Mouse (Mus musculus) heart, embryonic 15.5 days (tissue): Measurements from ENCODE around the gene Aptx. TPM values are rescaled to one million over a fixed set of nuclear protein-coding genes. Genes with fewer than 3 reads are reported as not detected.

ENCODE experiments used
- ATAC-seq: fragments of 200-750 bp; cut with Nextera tagmentation; replicated peaks from 2 replicates; pipeline ENCODE4 v1.8.0; 2017; ENCODE audit warnings: low read depth, moderate TSS enrichment; ENCODE audit not compliant: insufficient number of reproducible peaks, insufficient read depth, low FRiP score
- H3K27ac ChIP-seq: fragments of 300-500 bp; sonication (generic); 2 replicates; pipeline ENCODE4 v1.5.1; 2015; ENCODE audit warnings: mild to moderate bottlenecking, inconsistent platforms
- H3K27me3 ChIP-seq: fragments of 300-500 bp; sonication (generic); 2 replicates; pipeline ENCODE4 v1.6.1; 2015; ENCODE audit warnings: inconsistent platforms
- H3K36me3 ChIP-seq: fragments of 300-500 bp; sonication (generic); 2 replicates; pipeline ENCODE4 v1.6.1; 2015; ENCODE audit warnings: mild to moderate bottlenecking, inconsistent platforms
- H3K4me1 ChIP-seq: fragments of 300-500 bp; sonication (generic); replicated peaks from 2 replicates; pipeline ENCODE4 v1.6.1; 2015; ENCODE audit warnings: inconsistent platforms
- H3K4me2 ChIP-seq: fragments of 300-500 bp; sonication (generic); 2 replicates; pipeline ENCODE4 v1.6.1; 2015; ENCODE audit warnings: inconsistent platforms, mild to moderate bottlenecking, moderate library complexity
- H3K4me3 ChIP-seq: fragments of 300-500 bp; sonication (generic); 2 replicates; pipeline ENCODE4 v1.5.1; 2015; ENCODE audit warnings: mild to moderate bottlenecking, inconsistent platforms
- H3K9ac ChIP-seq: fragments of 300-500 bp; sonication (generic); 2 replicates; pipeline ENCODE4 v1.6.1; 2015; ENCODE audit warnings: mild to moderate bottlenecking, inconsistent platforms
- H3K9me3 ChIP-seq: fragments of 300-500 bp; sonication (generic); replicated peaks from 2 replicates; pipeline ENCODE4 v1.6.1; 2016; ENCODE audit warnings: inconsistent platforms
- WGBS: fragments of 180-500 bp; shearing (Covaris S2); methylation state at CpG from one replicate; pipeline ENCODE4 v1.1.7; 2015; ENCODE audit warnings: mixed read lengths; 5-methylcytosine and 5-hydroxymethylcytosine counted together
- polyA plus RNA-seq: library from polyadenylated mRNA; unstranded; fragments of >200 nt; fragmentation: Nextera tagmentation; extraction: Ambion mirVana; gene quantifications from 2 replicates; pipeline ENCODE4 v1.2.1, GENCODE M21; 2015

The Aptx gene
- 21.9 and 27.0 TPM in 2 replicates for polyA plus RNA-seq

DNA sequence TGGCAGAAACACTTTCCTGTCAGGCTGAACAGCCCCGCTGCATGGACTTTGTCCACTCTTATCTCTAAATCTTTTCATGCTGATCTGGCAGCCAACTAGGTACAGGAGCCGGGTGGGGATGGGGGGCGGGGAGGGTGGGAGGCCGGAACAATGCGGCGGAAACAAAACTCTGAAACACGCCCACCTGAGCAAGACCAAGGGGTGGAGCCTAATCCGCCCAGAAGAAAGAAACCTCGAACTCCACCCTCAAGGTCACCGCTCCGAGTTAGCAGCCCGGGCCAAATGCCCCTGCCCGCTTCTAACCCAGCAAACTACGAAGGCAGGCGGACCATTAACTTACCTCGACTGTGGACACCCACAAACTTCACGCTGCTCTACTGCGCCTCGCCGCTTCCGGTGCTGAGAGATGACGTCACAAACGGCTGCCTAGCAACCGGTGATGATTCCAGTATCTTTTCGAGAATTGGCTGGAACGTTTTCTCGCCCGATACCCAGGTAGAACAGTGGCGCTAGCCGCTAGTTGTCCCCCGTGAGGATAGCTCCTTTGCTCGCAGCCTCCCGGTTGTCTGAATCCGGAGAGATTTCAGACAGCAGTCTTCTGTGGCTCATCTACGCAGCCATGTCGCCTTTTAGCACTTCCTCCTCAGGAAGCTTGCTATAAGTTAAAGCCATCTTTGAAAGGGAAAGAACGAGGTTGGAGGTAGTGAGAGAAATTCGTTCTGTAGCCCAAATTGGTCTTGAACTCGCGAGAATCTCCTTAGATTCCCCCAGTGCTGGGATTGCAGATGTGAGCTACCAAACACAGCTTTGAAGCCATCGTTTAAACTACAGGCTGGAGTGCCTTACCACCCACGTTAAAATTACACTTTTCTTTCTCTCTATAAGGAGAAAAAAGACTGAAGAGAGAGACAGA is at the start of gene Aptx:
Gene Aptx (minus strand): TSS at position 398 of the 913 bp plus-strand sequence.
- Histone ChIP-seq H3K27ac (peak within 1 kb of the TSS; percentile 96), H3K9me3 (no peaks in the 10 kb centered on the region), H3K4me2 (peak within 1 kb of the TSS; percentile 66), H3K4me3 (peak within 1 kb of the TSS; percentile 63), H3K9ac (peak within 1 kb of the TSS; percentile 58), H3K36me3 (no peaks in the 10 kb centered on the region), H3K27me3 (no peaks in the 10 kb centered on the region), H3K4me1 (peaks cover 17% of the 10 kb centered on the region)
- WGBS = under 1% methylated on average over 42 of the region's 42 CpGs
- ATAC-seq = peak; percentile 90

DNA sequence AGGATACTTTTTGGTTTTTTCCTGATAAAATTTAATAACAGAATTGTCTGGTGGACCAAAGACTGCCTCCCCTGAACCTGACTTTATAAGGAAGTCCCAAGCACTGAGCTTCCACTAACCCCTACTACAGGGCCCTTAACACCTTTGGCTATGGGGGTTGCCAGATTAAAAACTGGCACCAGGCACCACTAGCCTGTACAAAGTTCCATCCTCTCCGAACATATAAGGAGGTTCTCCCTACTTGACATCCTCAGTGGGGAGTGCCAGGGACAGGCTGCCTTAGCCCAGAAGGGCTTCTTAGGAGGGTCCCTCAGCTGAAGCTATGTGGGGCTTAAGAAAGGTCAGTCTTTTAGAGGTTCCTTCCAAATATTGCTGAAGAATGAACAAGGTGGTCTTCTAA is 32.4 kb upstream of the Aptx start:
- 46% methylated on average over 1 of the region's 1 CpGs for WGBS
- H3K36me3 ChIP-seq = peaks cover 83% of the 10 kb centered on the region

DNA sequence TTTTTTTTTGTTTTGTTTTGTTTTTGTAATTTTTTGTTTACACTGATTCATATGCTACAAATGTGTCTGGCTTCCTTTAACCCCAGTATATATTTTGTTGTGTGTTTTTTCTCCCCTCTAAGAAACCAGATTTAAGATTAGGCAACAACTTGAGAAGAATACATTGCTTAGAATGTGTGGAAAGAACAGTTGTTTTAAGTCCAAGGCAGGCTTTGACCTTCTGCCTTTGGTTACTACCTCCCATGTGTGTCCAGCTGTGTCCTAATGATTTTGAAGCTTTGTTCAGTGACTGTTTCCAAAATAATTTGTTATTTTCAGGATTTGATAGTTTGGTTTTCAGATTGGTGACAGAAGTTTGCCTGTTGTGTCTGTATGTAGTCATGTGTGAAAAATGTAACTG is 28.3 kb upstream of the Aptx start:
- Histone ChIP-seq H3K4me3 (no peak overlapping the region), H3K4me2 (no peak overlapping the region), H3K27me3 (no peaks in the 10 kb centered on the region), H3K36me3 (peaks cover 86% of the 10 kb centered on the region), H3K4me1 (peaks cover 5% of the 10 kb centered on the region; the same call in 1 of the 2 replicates), H3K9ac (no peak overlapping the region), H3K9me3 (no peaks in the 10 kb centered on the region), H3K27ac (no peak overlapping the region)
- no peak for ATAC-seq

More for the DNA sequence above, 32.4 kb upstream of the Aptx start:
- no peaks in the 10 kb centered on the region for H3K27me3 ChIP-seq
- no peaks in the 10 kb centered on the region for H3K4me1 ChIP-seq
- ATAC-seq = no peak
- H3K9ac ChIP-seq = no peak overlapping the region
- H3K9me3 ChIP-seq = no peaks in the 10 kb centered on the region
- H3K4me2 ChIP-seq = no peak overlapping the region
- H3K4me3 ChIP-seq = no peak overlapping the region
- no peak overlapping the region for H3K27ac ChIP-seq

DNA sequence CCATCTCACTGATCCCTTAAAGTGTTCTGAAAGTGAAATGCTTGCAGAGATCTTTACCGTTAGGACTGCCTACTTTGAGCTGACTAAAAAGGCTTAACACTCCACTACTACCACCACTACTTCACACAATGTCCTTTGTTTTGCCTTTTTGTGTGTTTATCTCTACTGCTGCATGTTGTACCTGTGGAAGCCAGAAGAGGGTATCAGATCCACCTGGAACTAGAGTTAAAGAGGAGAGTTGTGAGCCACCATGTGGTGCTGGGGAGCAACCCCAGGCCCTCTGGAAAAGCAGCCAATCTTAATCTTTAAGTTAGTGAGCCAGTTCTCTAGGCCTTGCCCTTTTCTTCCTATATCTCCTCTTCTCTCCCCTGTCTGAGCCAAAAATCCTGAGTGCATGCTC is 24.3 kb upstream of the Aptx start:
- H3K9me3 ChIP-seq = no peaks in the 10 kb centered on the region
- H3K36me3 ChIP-seq = peaks cover 71% of the 10 kb centered on the region
- WGBS = 80% methylated on average over 1 of the region's 1 CpGs
- peaks cover 29% of the 10 kb centered on the region for H3K4me1 ChIP-seq
- no peak overlapping the region for H3K4me3 ChIP-seq
- no peak overlapping the region for H3K4me2 ChIP-seq
- no peaks in the 10 kb centered on the region for H3K27me3 ChIP-seq
- H3K27ac ChIP-seq = no peak overlapping the region
- no peak overlapping the region for H3K9ac ChIP-seq
- ATAC-seq = no peak

DNA sequence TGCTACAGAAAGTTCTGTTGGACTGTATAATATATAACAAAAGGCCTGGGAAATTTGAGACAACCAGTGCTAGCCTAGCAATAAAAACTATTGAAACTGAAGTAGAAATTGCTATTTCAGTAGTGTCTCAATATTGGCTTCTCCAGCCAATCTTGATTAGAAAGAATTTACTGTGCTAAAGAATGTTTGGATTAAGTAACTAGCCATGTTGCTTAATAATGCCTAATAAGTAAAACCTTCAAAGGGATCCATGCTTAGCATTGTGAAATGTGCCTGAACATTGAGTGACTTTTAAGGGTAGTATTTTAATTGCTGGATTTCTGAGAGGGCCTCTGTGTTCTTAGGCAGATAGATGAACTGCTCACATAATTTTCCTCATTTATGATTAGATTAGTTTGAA is 22.6 kb upstream of the Aptx start:
- Histone ChIP-seq H3K4me1 (peaks cover 38% of the 10 kb centered on the region), H3K27ac (no peak overlapping the region), H3K36me3 (peaks cover 55% of the 10 kb centered on the region), H3K27me3 (no peaks in the 10 kb centered on the region), H3K9ac (no peak overlapping the region), H3K9me3 (no peaks in the 10 kb centered on the region), H3K4me3 (no peak overlapping the region), H3K4me2 (0 out of 2 replicates have a peak overlapping the region, but pooled peaks have one; percentile 2)
- no peak for ATAC-seq

DNA sequence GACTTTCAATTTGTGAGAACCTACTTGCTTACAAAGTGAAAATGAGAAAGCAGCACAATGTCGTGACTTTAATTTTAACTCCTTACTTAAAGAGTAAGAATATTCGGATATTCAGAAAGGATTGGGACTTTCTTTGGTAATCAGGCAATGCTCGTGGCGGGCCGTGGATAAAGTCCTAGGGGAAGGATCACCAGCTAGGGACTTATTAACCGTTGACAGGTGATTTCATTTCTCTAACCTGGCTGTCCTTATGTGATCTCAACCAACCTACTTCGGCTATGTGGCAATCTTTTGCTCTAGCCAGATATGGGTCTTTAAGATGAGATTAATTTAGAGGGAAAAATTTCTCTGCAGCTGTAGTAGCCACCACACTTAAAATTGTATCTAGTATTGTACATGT is 22.1 kb upstream of the Aptx start:
- no peak overlapping the region for H3K27ac ChIP-seq
- ATAC-seq = no peak
- no peak overlapping the region; the same call in 1 of the 2 replicates for H3K4me3 ChIP-seq
- H3K36me3 ChIP-seq = peaks cover 51% of the 10 kb centered on the region
- H3K9me3 ChIP-seq = no peaks in the 10 kb centered on the region
- H3K27me3 ChIP-seq = no peaks in the 10 kb centered on the region
- 75% methylated on average over 7 of the region's 7 CpGs for WGBS
- H3K4me2 ChIP-seq = peak overlapping the region; percentile 78
- H3K4me1 ChIP-seq = peaks cover 38% of the 10 kb centered on the region
- H3K9ac ChIP-seq = no peak overlapping the region

DNA sequence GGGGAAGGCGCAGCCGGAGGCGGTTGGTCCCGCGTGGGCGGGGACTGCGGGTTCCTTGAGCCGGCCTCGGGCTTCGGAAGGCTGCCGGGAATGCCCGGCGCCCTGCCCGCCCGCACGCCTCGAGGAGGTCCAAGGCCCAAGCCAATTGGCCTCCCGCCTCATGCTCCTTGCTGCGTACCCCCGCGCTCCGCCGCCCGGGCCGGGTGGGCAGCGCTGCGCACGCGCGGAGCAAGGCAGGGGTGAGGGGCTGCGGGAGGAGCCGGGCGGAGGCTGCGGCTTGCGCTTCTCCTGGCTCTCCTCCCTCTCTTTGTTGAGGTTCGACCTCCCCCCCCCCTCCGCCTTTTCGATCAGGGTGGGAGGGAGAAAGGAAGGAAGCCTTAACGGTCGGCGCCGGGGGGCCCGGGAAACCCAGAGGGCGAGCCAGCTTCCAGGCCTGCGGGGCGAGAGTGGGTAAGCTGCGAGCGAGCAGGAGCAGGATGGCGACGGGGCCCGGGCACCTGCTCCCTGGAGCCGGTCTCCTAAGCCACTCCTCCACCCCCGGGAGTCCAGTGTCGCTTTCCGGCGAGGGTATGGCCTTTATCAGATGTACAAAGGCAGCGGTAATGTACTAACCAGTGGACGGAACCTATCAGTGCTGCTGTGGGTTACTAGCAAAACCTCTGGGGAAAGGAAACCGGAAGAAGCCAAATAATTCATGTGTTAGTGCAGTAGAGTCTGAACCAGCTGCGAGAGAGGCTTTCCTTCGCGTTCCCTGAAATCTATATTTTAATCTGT is 19.9 kb upstream of the Aptx start:
- H3K4me2 ChIP-seq = peak overlapping the region; percentile 78

DNA sequence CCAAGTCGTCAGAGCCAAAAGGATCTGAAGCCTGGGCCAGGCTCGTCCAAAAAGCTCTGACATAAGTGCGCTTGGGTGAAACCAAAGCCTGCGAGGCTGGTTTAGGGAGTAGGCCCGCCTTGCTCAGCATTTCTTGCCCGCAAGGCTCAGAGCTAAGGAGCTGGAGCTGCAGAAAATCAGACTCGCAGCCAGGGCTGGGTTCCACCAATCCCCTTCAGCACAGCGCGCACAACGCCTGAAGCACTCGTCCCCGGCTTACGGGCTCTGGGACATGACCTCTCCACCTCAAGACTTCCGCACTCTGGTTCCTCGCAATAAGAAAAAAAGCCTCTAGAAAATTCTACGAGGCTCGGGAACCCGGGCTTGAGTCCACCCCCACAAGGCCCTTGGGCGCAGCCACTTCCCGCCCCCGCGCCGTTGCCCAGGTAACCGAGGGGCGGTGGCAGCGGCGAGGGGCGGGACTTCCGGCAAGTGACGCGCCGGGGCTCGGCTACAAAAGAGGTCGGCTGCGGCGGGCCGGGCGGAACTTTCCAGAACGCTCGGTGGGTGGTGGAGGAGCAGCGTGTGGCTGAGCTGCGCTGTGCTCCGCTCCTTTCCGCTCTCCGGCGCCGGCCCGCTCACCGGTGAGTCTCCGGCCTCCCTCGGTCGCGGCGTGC is 19.1 kb upstream of the Aptx start, which contains the start of gene Dnaja1:
Gene Dnaja1 (plus strand): TSS at position 140 of the 656 bp plus-strand sequence.
- Histone ChIP-seq H3K9me3 (no peaks in the 10 kb centered on the region), H3K27ac (peak within 1 kb of the TSS; percentile 100), H3K36me3 (peaks cover 24% of the 10 kb centered on the region), H3K4me3 (peak within 1 kb of the TSS; percentile 96), H3K9ac (peak within 1 kb of the TSS; percentile 97), H3K4me1 (peaks cover 35% of the 10 kb centered on the region), H3K4me2 (peak within 1 kb of the TSS; percentile 78), H3K27me3 (no peaks in the 10 kb centered on the region)
- peak; percentile 93 for ATAC-seq
- under 1% methylated on average over 54 of the region's 54 CpGs for whole genome bisulfite sequencing

More for the DNA sequence above, 19.9 kb upstream of the Aptx start:
- peak; percentile 83 for ATAC-seq
- H3K27ac ChIP-seq = peak overlapping the region; percentile 100
- H3K9ac ChIP-seq = peak overlapping the region; percentile 97
- peak overlapping the region; percentile 96 for H3K4me3 ChIP-seq
- H3K9me3 ChIP-seq = no peaks in the 10 kb centered on the region
- peaks cover 32% of the 10 kb centered on the region for H3K36me3 ChIP-seq
- no peaks in the 10 kb centered on the region for H3K27me3 ChIP-seq
- 0% methylated on average over 59 of the region's 62 CpGs for WGBS
- peaks cover 35% of the 10 kb centered on the region for H3K4me1 ChIP-seq

DNA sequence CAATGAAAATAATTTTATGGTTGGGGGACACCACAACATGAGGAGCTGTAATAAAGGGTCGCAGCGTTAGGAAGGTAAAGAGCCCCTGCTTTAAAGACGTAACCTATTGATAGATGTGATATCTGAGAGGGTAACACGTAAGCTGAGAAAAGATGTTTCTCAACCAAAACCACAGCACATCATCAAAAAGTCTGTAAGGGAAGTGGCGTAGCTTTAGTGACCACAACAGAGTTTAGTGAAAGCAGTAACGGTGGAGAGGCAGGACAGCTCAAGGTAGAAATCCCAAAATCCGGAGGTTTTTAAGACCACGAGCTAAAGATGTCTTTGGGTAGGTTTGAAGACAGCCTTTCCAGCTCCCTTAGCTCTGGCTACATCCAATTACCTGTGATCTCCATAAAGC is 17.9 kb upstream of the Aptx start:
- Histone ChIP-seq H3K27ac (peak overlapping the region; percentile 100), H3K36me3 (peaks cover 13% of the 10 kb centered on the region; the same call in 1 of the 2 replicates), H3K4me1 (peaks cover 30% of the 10 kb centered on the region), H3K27me3 (no peaks in the 10 kb centered on the region), H3K9me3 (no peaks in the 10 kb centered on the region), H3K4me3 (no peak overlapping the region), H3K9ac (no peak overlapping the region), H3K4me2 (peak overlapping the region; percentile 78; the same call in 1 of the 2 replicates)
- 91% methylated on average over 8 of the region's 8 CpGs for WGBS
- ATAC-seq = no peak

DNA sequence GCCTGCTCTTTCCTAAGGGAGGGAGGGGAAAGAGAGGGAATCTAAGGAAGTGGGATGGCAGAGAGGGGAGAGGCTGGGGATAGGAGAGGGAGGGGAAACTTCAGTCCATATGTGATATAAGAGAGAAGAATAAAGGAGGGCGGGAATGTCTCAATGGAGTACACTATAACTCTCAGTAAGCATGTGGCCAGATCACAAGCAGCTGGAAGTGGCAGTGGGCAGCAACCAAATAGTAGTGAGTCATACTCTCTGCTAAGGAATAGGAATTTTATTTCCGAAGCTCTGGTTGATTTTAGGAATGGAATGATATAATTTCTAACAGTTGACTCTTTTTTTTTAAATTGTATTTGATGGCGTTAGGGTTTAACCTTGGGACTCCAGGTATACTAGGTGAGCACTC is 14.1 kb upstream of the Aptx start:
- H3K27me3 ChIP-seq = no peaks in the 10 kb centered on the region

More for the DNA sequence above, 14.1 kb upstream of the Aptx start:
- no peaks in the 10 kb centered on the region for H3K9me3 ChIP-seq
- ATAC-seq = no peak
- H3K9ac ChIP-seq = no peak overlapping the region
- 88% methylated on average over 3 of the region's 3 CpGs for WGBS
- no peak overlapping the region for H3K27ac ChIP-seq
- no peaks in the 10 kb centered on the region for H3K36me3 ChIP-seq
- no peak overlapping the region for H3K4me3 ChIP-seq
- peaks cover 9% of the 10 kb centered on the region for H3K4me1 ChIP-seq
- H3K4me2 ChIP-seq = no peak overlapping the region
